In genomic region chr13:56250551-56251161, GRCm38 (mm10) we compare ENCODE assay signal across 20 mouse cellular contexts. TPM values are rescaled to one million over a fixed set of nuclear protein-coding genes. Genes with fewer than 3 reads are reported as not detected.
A peak's percentile ranks its signal among the peaks of the same experiment; 100 is the strongest.
DNase-seq lines count a peak whose midpoint lies in the region; ATAC-seq and TF ChIP-seq lines count a peak whose summit lies in the region.
"Had no signal": no experiment of that assay in that cellular context is flagged by ENCODE, and none has a peak within 500 bp of the region (broad histone marks: within the 10 kb centered on the region; RNA-seq: fewer than 3 reads in every experiment).

No protein-coding gene starts in this region.

- H3K4me2 ChIP-seq in forebrain, embryonic 12.5 days, result peak overlapping the region; percentile 52
- H3K4me2 ChIP-seq in forebrain, postnatal 0 days (ENCODE audit: low read depth), result no peak overlapping the region
- H3K4me2 ChIP-seq in embryonic facial prominence, embryonic 13.5 days, result no peak overlapping the region
- peak overlapping the region; percentile 61 for H3K4me2 ChIP-seq in midbrain, embryonic 14.5 days (ENCODE audit: low read length)
- H3K4me2 ChIP-seq: liver, embryonic 11.5 days had no signal

- under 1% methylated on average over 14 of the region's 14 CpGs for WGBS in forebrain, embryonic 12.5 days
- 4% methylated on average over 14 of the region's 14 CpGs for WGBS in forebrain, postnatal 0 days
- WGBS in embryonic facial prominence, embryonic 13.5 days, result 1% methylated on average over 14 of the region's 14 CpGs
- WGBS in midbrain, embryonic 14.5 days, result 0% methylated on average over 14 of the region's 14 CpGs

- peak overlapping the region; percentile 72; the same call in 1 of the 2 replicates for H3K27ac ChIP-seq in forebrain, embryonic 12.5 days
- H3K27ac ChIP-seq in forebrain, postnatal 0 days (ENCODE audit: low read depth, low read length), result no peak overlapping the region
- no peak overlapping the region for H3K27ac ChIP-seq in embryonic facial prominence, embryonic 13.5 days
- H3K27ac ChIP-seq in midbrain, embryonic 14.5 days (replicated peaks; ENCODE audit: low read depth, low read length), result peak overlapping the region; percentile 67; the same call in 1 of the 2 replicates
- H3K27ac ChIP-seq: embryonic facial prominence, embryonic 15.5 days had no signal

- H3K4me1 ChIP-seq in forebrain, embryonic 12.5 days, result peaks cover 55% of the 10 kb centered on the region
- H3K4me1 ChIP-seq in forebrain, postnatal 0 days (ENCODE audit: insufficient read depth), result no peaks in the 10 kb centered on the region; the same call in 1 of the 2 replicates
- peaks cover 32% of the 10 kb centered on the region for H3K4me1 ChIP-seq in E14TG2a.4 (replicated peaks; ENCODE audit: low read depth, low read length)
- peaks cover 17% of the 10 kb centered on the region for H3K4me1 ChIP-seq in embryonic facial prominence, embryonic 13.5 days
- peaks cover 32% of the 10 kb centered on the region for H3K4me1 ChIP-seq in midbrain, embryonic 14.5 days (ENCODE audit: control insufficient read depth, insufficient read depth, low read length)

- no peak for TF ChIP-seq CTCF in forebrain, postnatal 0 days (IDR thresholded peaks at IDR 0.05; ENCODE audit: low read depth)
- no peak for TF ChIP-seq CTCF in E14TG2a.4 (conservative IDR thresholded peaks at IDR 0.05; ENCODE audit: low read length)

- peak overlapping the region; percentile 53 for H3K9ac ChIP-seq in forebrain, embryonic 12.5 days
- H3K9ac ChIP-seq in forebrain, postnatal 0 days, result no peak overlapping the region
- no peak overlapping the region for H3K9ac ChIP-seq in embryonic facial prominence, embryonic 13.5 days
- H3K9ac ChIP-seq in midbrain, embryonic 14.5 days (replicated peaks; ENCODE audit: low read length), result no peak overlapping the region; the same call in 1 of the 2 replicates
- H3K9ac ChIP-seq: embryonic facial prominence, embryonic 15.5 days had no signal

- H3K27me3 ChIP-seq in forebrain, embryonic 12.5 days, result peaks cover 98% of the 10 kb centered on the region
- H3K27me3 ChIP-seq in forebrain, postnatal 0 days (ENCODE audit: insufficient read depth, low read length), result peaks cover 87% of the 10 kb centered on the region
- H3K27me3 ChIP-seq in E14TG2a.4 (ENCODE audit: insufficient read depth, low read length), result peaks cover 99% of the 10 kb centered on the region
- peaks cover 100% of the 10 kb centered on the region for H3K27me3 ChIP-seq in embryonic facial prominence, embryonic 13.5 days
- peaks cover 98% of the 10 kb centered on the region for H3K27me3 ChIP-seq in midbrain, embryonic 14.5 days (ENCODE audit: control insufficient read depth, insufficient read depth, low read length)

- no peak for ATAC-seq in forebrain, embryonic 12.5 days (ENCODE audit: low FRiP score)
- ATAC-seq in forebrain, postnatal 0 days, result no peak
- ATAC-seq in embryonic facial prominence, embryonic 13.5 days (ENCODE audit: insufficient number of reproducible peaks, insufficient read depth, low FRiP score, low TSS enrichment, low read depth), result no peak
- ATAC-seq in midbrain, embryonic 14.5 days (ENCODE audit: low FRiP score, low TSS enrichment), result no peak
- ATAC-seq: intestine, embryonic 16.5 days had no signal

- DNase-seq in forebrain, postnatal 0 days, result no peak
- DNase-seq in midbrain, embryonic 14.5 days, result no peak
- DNase-seq in heart, adult 11 months, result no peak
- no peak for DNase-seq in cerebellum, adult 18-20 months
- DNase-seq: cerebellum, adult 9-11 months; gastrocnemius, postnatal 10 days; heart, postnatal 14 days; kidney, postnatal 36 days; thymus, postnatal 36 days had no signal

- no peaks in the 10 kb centered on the region for H3K36me3 ChIP-seq in forebrain, embryonic 12.5 days (replicated peaks)
- H3K36me3 ChIP-seq in forebrain, postnatal 0 days (ENCODE audit: insufficient read depth), result no peaks in the 10 kb centered on the region
- no peaks in the 10 kb centered on the region for H3K36me3 ChIP-seq in E14TG2a.4 (ENCODE audit: insufficient read depth, low read length)
- no peaks in the 10 kb centered on the region for H3K36me3 ChIP-seq in embryonic facial prominence, embryonic 13.5 days
- no peaks in the 10 kb centered on the region for H3K36me3 ChIP-seq in midbrain, embryonic 14.5 days (ENCODE audit: control insufficient read depth, insufficient read depth, low read length)
- H3K36me3 ChIP-seq: embryonic facial prominence, embryonic 15.5 days had no signal

- peak overlapping the region; percentile 39 for H3K4me3 ChIP-seq in forebrain, embryonic 12.5 days (replicated peaks)
- no peak overlapping the region for H3K4me3 ChIP-seq in forebrain, postnatal 0 days (ENCODE audit: low read depth, low read length)
- H3K4me3 ChIP-seq in E14TG2a.4 (replicated peaks; ENCODE audit: low read length), result peak overlapping the region; percentile 69
- H3K4me3 ChIP-seq in embryonic facial prominence, embryonic 13.5 days, result peak overlapping the region; percentile 43
- H3K4me3 ChIP-seq in midbrain, embryonic 14.5 days (replicated peaks; ENCODE audit: low read depth, low read length), result peak overlapping the region; percentile 34

- no peaks in the 10 kb centered on the region for H3K9me3 ChIP-seq in forebrain, embryonic 12.5 days
- no peaks in the 10 kb centered on the region for H3K9me3 ChIP-seq in forebrain, postnatal 0 days (ENCODE audit: low read length)
- H3K9me3 ChIP-seq in E14TG2a.4 (ENCODE audit: low read length), result 0 out of 2 replicates have a peak, but pooled peaks cover 3% of the 10 kb centered on the region
- H3K9me3 ChIP-seq in embryonic facial prominence, embryonic 13.5 days, result no peaks in the 10 kb centered on the region
- H3K9me3 ChIP-seq in midbrain, embryonic 14.5 days (ENCODE audit: control insufficient read depth, low read length), result no peaks in the 10 kb centered on the region
- H3K9me3 ChIP-seq: embryonic facial prominence, embryonic 15.5 days had no signal

RNA-seq across cellular contexts. Expression of gene Neurog1, which starts 1.3 kb away (rescaled TPM):
- polyA plus RNA-seq in forebrain, embryonic 12.5 days (2016; fragmentation: Nextera tagmentation; extraction: Ambion mirVana), result 16.2 and 19.5 TPM in 2 replicates
- 0.08 TPM in 1 of 2 replicates, not detected in the other for total RNA-seq in forebrain, postnatal 0 days (2014; rRNA removed)
- polyA plus RNA-seq in forebrain, postnatal 0 days (2015; fragmentation: Nextera tagmentation; extraction: Ambion mirVana), result not detected in 2 replicates
- polyA plus RNA-seq in embryonic facial prominence, embryonic 13.5 days (2015; fragmentation: Nextera tagmentation; extraction: Ambion mirVana), result 1.1 and 2.0 TPM in 2 replicates
- polyA plus RNA-seq in midbrain, embryonic 14.5 days (2014; fragmentation: Nextera tagmentation; extraction: Ambion mirVana), result 3.6 and 8.9 TPM in 2 replicates
- total RNA-seq: adrenal gland, adult 18-20 months; gastrocnemius, postnatal 10 days; heart, adult 8-10 months; heart, postnatal 14 days; layer of hippocampus, postnatal 14 days; megakaryocyte, adult 5-6 weeks had no signal
- polyA plus RNA-seq: intestine, embryonic 16.5 days; liver, embryonic 11.5 days; lung, embryonic 16.5 days had no signal

RNA-seq across cellular contexts. Expression of gene Cxcl14, which starts 45.7 kb away (rescaled TPM):
- 19.5 and 26.3 TPM in 2 replicates for polyA plus RNA-seq in forebrain, embryonic 12.5 days (2016; fragmentation: Nextera tagmentation; extraction: Ambion mirVana)
- 21.3 and 44.2 TPM in 2 replicates for total RNA-seq in forebrain, postnatal 0 days (2014; rRNA removed)
- 37.2 and 37.6 TPM in 2 replicates for polyA plus RNA-seq in forebrain, postnatal 0 days (2015; fragmentation: Nextera tagmentation; extraction: Ambion mirVana)
- 589 and 679 TPM in 2 replicates for polyA plus RNA-seq in embryonic facial prominence, embryonic 13.5 days (2015; fragmentation: Nextera tagmentation; extraction: Ambion mirVana)
- polyA plus RNA-seq in midbrain, embryonic 14.5 days (2014; fragmentation: Nextera tagmentation; extraction: Ambion mirVana), result 10.2 and 11.2 TPM in 2 replicates

Comparison
In these comparisons a context has a peak if more than half of its experiments do, and no peak if none do; other contexts are left out.
1. H3K27ac ChIP-seq: peak in forebrain, embryonic 12.5 days (single experiment) and midbrain, embryonic 14.5 days (single experiment); none in forebrain, postnatal 0 days (single experiment) and embryonic facial prominence, embryonic 13.5 days (single experiment).
2. H3K4me2 ChIP-seq: peak in forebrain, embryonic 12.5 days (single experiment) and midbrain, embryonic 14.5 days (single experiment); none in forebrain, postnatal 0 days (single experiment) and embryonic facial prominence, embryonic 13.5 days (single experiment).
3. RNA of gene Cxcl14, which starts 45.7 kb away (polyA plus RNA-seq): 589 to 679 TPM in embryonic facial prominence, embryonic 13.5 days; 37.2 to 37.6 TPM in forebrain, postnatal 0 days, 19.5 to 26.3 TPM in forebrain, embryonic 12.5 days and 10.2 to 11.2 TPM in midbrain, embryonic 14.5 days; every median in the first group is over 10 times any median in the second.